Mouse (Mus musculus): ENCODE results near the gene Gse1. TPM values are rescaled to one million over a fixed set of nuclear protein-coding genes. Genes with fewer than 3 reads are reported as not detected.

The Gse1 gene
- polyA plus RNA-seq, 1 experiment: 70.4 TPM

DNA sequence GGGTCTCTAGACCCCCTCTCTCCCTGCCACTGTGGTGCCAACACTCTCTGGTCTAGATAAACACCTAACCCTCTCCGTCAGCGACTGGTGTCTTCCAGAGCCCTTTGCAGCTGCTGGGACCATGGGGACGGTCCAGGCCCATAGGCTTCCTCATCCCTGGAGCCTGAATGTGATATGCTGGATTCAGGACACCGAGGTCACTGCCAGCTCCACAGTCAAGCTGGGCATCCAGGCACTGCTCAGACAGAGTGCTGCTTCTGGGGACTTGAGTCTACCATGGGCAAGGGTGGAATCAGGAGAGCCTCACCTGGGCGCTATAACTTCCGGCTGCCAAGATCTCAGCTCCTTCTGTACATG, 154.9 kb downstream of the Gse1 start:
- TF ChIP-seq CTCF (IDR thresholded peaks at IDR 0.05; ENCODE audit: borderline replicate concordance, extremely low read depth, insufficient read depth, insufficient read length) (no peak), POLR2A (IDR thresholded peaks at IDR 0.05; ENCODE audit: borderline replicate concordance, extremely low read depth, insufficient read depth, insufficient read length, poor library complexity, severe bottlenecking) (no peak)
- no peak for DNase-seq (ENCODE audit: low read depth)

DNA sequence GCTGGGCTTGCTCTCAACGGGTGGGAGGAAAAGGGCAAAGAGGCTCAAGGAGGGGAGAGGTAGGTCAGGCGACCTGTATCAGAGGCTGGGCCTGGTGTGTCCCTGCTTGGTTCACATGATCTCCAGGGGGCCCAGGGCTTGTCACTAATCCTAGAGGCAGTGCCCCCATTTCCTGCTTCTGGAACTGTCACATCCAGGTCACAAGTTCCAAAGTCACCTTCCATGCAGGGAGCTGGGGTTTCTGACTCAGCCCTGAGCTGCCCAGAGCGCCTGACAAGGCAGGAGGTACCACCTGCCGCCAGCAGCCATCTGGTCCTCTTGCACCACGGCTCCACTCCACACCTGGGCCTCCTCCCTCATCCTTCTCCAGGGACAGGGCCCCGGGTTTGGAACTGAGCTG, 155.5 kb downstream of the Gse1 start:
- no peak for DNase-seq (ENCODE audit: low read depth)
- no peak for TF ChIP-seq POLR2A (IDR thresholded peaks at IDR 0.05; ENCODE audit: borderline replicate concordance, extremely low read depth, insufficient read depth, insufficient read length, poor library complexity, severe bottlenecking)
- TF ChIP-seq CTCF (IDR thresholded peaks at IDR 0.05; ENCODE audit: borderline replicate concordance, extremely low read depth, insufficient read depth, insufficient read length): no peak

DNA sequence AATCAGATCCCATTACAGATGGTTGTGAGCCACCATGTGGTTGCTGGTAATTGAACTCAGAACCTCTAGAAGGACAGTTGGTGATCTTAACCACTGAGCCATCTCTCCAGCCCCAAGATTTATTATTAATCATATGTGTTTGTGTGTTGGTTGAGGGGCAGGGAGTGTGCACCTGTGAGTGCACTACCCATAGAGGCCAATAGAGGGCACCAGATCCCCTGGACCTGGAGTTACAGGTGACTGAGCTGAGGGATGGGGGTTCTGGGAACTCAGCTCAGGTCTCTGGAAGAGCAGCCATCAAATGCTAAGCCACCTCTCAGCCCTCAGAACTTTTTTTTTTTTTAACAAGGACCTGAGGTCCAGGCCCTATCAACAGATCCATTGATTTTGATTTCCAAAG, 156.5 kb downstream of the Gse1 start:
- TF ChIP-seq CTCF (IDR thresholded peaks at IDR 0.05; ENCODE audit: borderline replicate concordance, extremely low read depth, insufficient read depth, insufficient read length) (peak; percentile 50; the same call in 1 of the 2 replicates), POLR2A (IDR thresholded peaks at IDR 0.05; ENCODE audit: borderline replicate concordance, extremely low read depth, insufficient read depth, insufficient read length, poor library complexity, severe bottlenecking) (no peak)
- DNase-seq (ENCODE audit: low read depth): no peak

DNA sequence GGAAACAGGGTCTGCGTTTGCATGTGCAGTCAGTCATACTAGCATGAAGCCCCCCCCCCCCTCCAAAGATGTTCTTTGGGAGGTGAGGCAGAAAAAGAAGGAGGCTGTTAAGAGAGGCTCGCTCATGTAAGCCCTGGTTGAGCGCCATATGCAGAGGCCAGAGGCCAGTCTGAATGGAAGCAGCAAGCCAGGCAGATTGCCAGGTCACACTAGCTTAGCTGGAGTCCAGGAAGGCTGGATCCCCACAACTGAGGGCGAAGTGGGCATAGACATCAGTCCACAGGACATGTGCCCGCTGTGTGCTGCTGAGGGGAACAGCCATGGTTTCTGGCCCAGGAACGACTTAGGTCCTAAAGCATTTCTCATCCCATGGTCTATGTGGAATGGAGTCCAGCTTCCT, 160.0 kb downstream of the Gse1 start:
- TF ChIP-seq CTCF (IDR thresholded peaks at IDR 0.05; ENCODE audit: borderline replicate concordance, extremely low read depth, insufficient read depth, insufficient read length) (no peak), POLR2A (IDR thresholded peaks at IDR 0.05; ENCODE audit: borderline replicate concordance, extremely low read depth, insufficient read depth, insufficient read length, poor library complexity, severe bottlenecking) (no peak)
- no peak for DNase-seq (ENCODE audit: low read depth)

DNA sequence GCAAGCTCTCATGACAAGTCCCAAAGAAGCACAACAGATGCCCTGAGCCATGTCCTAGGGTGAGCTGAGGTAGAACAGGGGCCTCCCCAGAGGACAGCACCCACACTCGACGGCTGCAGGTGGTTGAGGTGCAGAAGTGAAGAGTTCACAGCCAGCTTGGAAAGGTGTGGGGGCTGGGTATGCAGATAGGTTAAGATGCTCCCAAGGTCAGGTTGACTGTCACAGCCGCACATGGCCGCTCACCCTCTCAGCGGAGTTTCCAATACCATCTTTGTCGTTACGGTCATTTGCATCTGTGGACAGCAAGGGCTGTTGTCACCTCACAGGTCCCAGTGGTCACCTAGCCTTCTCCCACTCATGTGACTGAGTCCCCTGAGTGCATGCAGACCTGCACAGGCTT, 162.3 kb downstream of the Gse1 start:
- TF ChIP-seq CTCF (IDR thresholded peaks at IDR 0.05; ENCODE audit: borderline replicate concordance, extremely low read depth, insufficient read depth, insufficient read length): no peak
- TF ChIP-seq POLR2A (IDR thresholded peaks at IDR 0.05; ENCODE audit: borderline replicate concordance, extremely low read depth, insufficient read depth, insufficient read length, poor library complexity, severe bottlenecking): no peak
- DNase-seq (ENCODE audit: low read depth): no peak

DNA sequence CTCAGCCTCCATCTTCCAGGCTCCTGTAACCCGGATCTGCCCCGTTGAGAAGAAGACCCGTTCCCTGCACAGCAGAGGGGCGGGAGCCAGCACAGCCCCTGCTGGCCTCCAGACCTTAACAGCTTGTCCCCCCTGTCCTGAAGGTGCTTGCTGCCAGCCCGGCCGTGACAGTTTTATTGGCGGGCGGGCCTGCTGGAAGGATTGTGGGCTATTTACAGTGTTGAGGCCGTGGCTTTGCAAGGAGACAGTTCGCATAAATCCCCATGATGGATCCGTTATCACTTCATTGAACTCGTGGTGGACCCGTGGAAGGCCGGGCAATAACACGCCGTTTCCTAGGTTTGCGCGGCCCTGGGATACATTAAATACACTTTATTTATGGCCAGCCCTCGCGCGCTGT, 163.6 kb downstream of the Gse1 start:
- TF ChIP-seq POLR2A (IDR thresholded peaks at IDR 0.05; ENCODE audit: borderline replicate concordance, extremely low read depth, insufficient read depth, insufficient read length, poor library complexity, severe bottlenecking): no peak
- TF ChIP-seq CTCF (IDR thresholded peaks at IDR 0.05; ENCODE audit: borderline replicate concordance, extremely low read depth, insufficient read depth, insufficient read length): no peak
- no peak for DNase-seq (ENCODE audit: low read depth)

DNA sequence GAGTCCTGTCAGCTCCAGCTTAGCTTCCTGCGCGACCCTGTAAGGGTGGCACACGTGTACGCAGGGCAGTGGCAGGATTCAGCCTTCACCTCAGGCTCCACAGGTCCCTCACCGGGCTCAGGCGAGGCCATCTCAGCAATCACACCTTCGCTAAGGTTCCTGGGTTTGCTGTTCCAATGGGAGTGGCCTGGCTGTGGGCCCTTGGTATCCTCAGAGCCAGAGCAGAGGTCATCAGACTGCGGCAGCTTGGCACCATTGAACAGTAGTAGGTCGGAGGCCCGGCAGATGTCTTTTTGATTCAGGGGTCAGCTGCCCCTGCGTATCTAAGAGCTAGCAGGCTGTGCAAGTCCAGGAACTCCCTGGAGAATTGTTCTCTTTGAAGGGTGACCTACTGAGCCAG, 164.8 kb downstream of the Gse1 start:
- no peak for TF ChIP-seq POLR2A (IDR thresholded peaks at IDR 0.05; ENCODE audit: borderline replicate concordance, extremely low read depth, insufficient read depth, insufficient read length, poor library complexity, severe bottlenecking)
- TF ChIP-seq CTCF (IDR thresholded peaks at IDR 0.05; ENCODE audit: borderline replicate concordance, extremely low read depth, insufficient read depth, insufficient read length): no peak

DNA sequence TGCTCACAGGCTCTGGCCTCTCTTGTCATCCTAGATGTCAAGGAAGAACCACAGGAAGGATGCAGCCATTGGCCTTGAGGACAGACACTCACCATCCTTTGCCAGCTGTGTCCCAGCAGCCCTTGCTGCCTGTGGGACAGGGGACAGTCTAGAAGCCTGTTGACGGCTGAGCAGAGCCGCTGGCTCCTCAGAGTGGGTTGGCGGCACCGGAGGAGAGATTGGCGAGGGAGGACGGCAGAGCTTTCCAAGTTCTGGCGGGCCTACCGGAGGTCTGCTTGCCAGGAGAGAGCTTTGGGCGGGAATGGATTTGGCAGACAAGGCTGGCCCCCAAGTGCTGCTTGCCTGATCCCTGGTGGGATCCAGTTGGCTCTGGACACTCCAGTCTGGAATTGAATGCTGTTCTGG, 165.6 kb downstream of the Gse1 start:
- DNase-seq (ENCODE audit: low read depth): peak; percentile 85
- TF ChIP-seq POLR2A (IDR thresholded peaks at IDR 0.05; ENCODE audit: borderline replicate concordance, extremely low read depth, insufficient read depth, insufficient read length, poor library complexity, severe bottlenecking) (no peak), CTCF (IDR thresholded peaks at IDR 0.05; ENCODE audit: borderline replicate concordance, extremely low read depth, insufficient read depth, insufficient read length) (no peak)

More for the DNA sequence above, 164.8 kb downstream of the Gse1 start:
- DNase-seq (ENCODE audit: low read depth): no peak

DNA sequence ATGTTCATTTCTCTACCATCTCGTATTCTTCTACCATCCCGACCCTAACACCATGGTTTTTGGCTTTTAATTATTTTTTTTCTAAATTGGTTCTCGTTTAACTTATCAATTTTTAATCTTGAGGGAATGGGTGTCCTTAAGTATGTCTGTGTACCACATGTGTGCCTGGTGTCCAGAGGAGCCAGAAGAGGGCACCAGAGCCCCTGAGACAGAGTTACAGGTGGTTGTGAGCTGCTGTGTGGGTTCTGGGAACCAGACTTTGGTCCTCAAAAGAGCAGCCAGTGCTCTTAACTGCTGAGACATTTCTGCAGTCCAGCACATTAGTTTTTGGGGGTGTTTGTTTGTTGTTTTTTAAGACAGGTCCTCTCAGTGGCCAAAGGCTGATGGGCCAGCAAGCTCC, 167.6 kb downstream of the Gse1 start:
- DNase-seq (ENCODE audit: low read depth): no peak
- TF ChIP-seq POLR2A (IDR thresholded peaks at IDR 0.05; ENCODE audit: borderline replicate concordance, extremely low read depth, insufficient read depth, insufficient read length, poor library complexity, severe bottlenecking): no peak
- TF ChIP-seq CTCF (IDR thresholded peaks at IDR 0.05; ENCODE audit: borderline replicate concordance, extremely low read depth, insufficient read depth, insufficient read length): no peak

DNA sequence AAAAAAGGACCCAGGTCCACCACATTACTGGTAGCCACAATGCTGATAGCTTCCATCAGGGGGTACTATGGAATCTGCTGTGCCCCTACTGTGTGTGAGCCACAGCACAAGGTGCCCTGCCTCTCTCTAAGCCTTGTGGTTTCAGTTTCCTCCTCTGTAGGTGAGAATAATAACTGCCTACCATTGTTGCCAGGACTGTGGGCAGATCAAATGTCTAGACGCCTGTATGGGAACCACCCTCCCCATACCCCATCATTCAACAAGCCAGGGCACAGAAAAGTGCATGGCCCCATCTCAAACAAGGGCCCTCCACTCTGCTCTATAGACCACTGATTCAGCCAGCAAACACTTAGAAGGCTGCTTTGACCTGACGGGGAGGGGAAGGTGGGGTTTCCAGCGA, 168.5 kb downstream of the Gse1 start:
- no peak for DNase-seq (ENCODE audit: low read depth)
- no peak for TF ChIP-seq POLR2A (IDR thresholded peaks at IDR 0.05; ENCODE audit: borderline replicate concordance, extremely low read depth, insufficient read depth, insufficient read length, poor library complexity, severe bottlenecking)
- TF ChIP-seq CTCF (IDR thresholded peaks at IDR 0.05; ENCODE audit: borderline replicate concordance, extremely low read depth, insufficient read depth, insufficient read length): no peak

DNA sequence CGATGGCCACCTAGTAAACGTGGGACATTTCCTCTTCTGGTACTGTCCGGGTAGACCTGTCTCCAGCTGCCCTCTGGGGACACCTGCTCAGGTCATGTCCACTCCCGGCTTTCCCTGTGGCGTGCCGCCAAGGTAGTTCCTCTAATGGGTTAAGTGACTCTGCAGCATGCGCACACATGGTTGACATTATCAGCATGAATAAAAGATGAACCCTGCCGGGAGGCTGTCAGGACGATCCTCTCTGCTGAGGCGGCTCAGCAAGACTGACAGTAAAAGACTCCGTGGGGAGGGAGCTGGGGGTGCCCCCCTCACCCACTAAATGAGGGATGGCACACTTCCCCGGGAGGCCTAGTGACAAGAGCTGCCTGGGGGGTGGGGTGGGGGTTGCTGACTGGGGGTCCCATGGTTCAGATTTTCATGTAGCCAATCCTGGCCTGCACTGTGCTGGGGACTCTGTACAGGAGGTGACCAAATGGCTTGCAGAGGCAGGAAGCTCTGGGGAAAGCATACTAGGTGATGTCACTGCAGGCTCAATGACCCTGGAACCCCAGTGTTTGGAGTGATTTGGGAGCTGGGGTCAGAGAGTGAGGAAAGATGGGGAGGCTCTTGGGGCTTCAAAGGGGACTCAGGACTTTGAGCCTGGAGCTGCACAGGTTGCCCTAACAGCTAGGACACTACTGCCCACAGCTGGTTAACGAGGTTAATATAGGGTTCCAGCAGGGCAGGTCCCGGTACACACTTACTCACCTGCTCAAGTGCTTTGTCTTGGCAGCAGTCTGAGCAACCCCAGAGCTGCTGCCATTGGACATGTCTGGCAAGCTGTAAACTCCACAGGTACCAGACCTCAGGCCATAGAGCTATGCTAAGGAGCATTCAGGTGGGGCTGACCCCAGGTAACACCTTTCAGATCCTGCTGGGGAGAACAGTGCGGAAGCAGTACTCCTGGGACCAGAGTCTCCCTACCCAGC, 169.5 kb downstream of the Gse1 start:
- TF ChIP-seq POLR2A (IDR thresholded peaks at IDR 0.05; ENCODE audit: borderline replicate concordance, extremely low read depth, insufficient read depth, insufficient read length, poor library complexity, severe bottlenecking) (no peak), CTCF (IDR thresholded peaks at IDR 0.05; ENCODE audit: borderline replicate concordance, extremely low read depth, insufficient read depth, insufficient read length) (no peak)
- peak; percentile 89 for DNase-seq (ENCODE audit: low read depth)

Data from brain, embryonic 14.5 days (tissue).